Mouse (Mus musculus) layer of hippocampus, adult 2 months (tissue): ENCODE data around the gene Lbp. TPM values are rescaled to one million over a fixed set of nuclear protein-coding genes. Genes with fewer than 3 reads are reported as not detected.
A peak's percentile ranks its signal among the peaks of the same experiment; 100 is the strongest.

ENCODE experiments used
- DNase-seq, 2 experiments: peaks; one replicate each; pipeline ENCODE4 v3.0.0; 2022; ENCODE audit warnings: low spot score in 2 of 2
- H3K27ac ChIP-seq: fragments of 200-600 bp; 2 replicates; pipeline ENCODE4 v1.8.1; 2022
- H3K4me3 ChIP-seq: fragments of 200-600 bp; 2 replicates; pipeline ENCODE4 v1.8.1; 2022; ENCODE audit warnings: mild to moderate bottlenecking
- CTCF ChIP-seq: fragments of 200-600 bp; conservative IDR thresholded peaks from 2 replicates; pipeline ENCODE4 v1.8.1; 2022; ENCODE audit warnings: antibody characterized with exemption, mild to moderate bottlenecking, moderate library complexity
- total RNA-seq, 2 experiments: library from RNA; stranded (reverse); gene quantifications; 2 replicates each; pipeline ENCODE4 v1.2.3; 2021

Gene Lbp
- total RNA-seq, 2 experiments from 2014 or later, result 1.4 to 1.8 TPM

GRCm38 (mm10) chr2:158283136-158283535, 23.2 kb upstream of the Lbp start:
- Histone ChIP-seq H3K4me3 (no peak overlapping the region), H3K27ac (no peak overlapping the region)
- no peak for TF ChIP-seq CTCF
- no peak for DNase-seq

- no peak overlapping the region for H3K4me3 ChIP-seq
- no peak for TF ChIP-seq CTCF
- DNase-seq, result no peak
- no peak overlapping the region for H3K27ac ChIP-seq
These were observed 22.5 kb upstream of the Lbp start for GRCm38 (mm10) chr2:158283771-158284170.

- peak; percentile 91 for TF ChIP-seq CTCF
- Histone ChIP-seq H3K4me3 (no peak overlapping the region), H3K27ac (no peak overlapping the region)
These were observed 21.7 kb upstream of the Lbp start for GRCm38 (mm10) chr2:158284571-158284970.

GRCm38 (mm10) chr2:158285655-158286054, 20.6 kb upstream of the Lbp start:
- peak; percentile 25 to 27 for DNase-seq
- no peak for TF ChIP-seq CTCF
- Histone ChIP-seq H3K4me3 (no peak overlapping the region), H3K27ac (no peak overlapping the region)

More at GRCm38 (mm10) chr2:158284571-158284970, 21.7 kb upstream of the Lbp start:
- DNase-seq, result peak; percentile 13 to 53

- H3K27ac ChIP-seq, result no peak overlapping the region
- no peak for DNase-seq
- H3K4me3 ChIP-seq, result no peak overlapping the region
- no peak for TF ChIP-seq CTCF
These were observed 10.6 kb upstream of the Lbp start for GRCm38 (mm10) chr2:158295700-158296099.

- DNase-seq, result no peak
- TF ChIP-seq CTCF, result no peak
- Histone ChIP-seq H3K4me3 (no peak overlapping the region), H3K27ac (no peak overlapping the region)
These were observed 7.1 kb upstream of the Lbp start for GRCm38 (mm10) chr2:158299203-158299602.

GRCm38 (mm10) chr2:158299731-158300130, 6.6 kb upstream of the Lbp start:
- no peak overlapping the region for H3K27ac ChIP-seq
- no peak for TF ChIP-seq CTCF
- no peak for DNase-seq
- no peak overlapping the region for H3K4me3 ChIP-seq

- TF ChIP-seq CTCF, result no peak
- H3K4me3 ChIP-seq, result no peak overlapping the region
- no peak overlapping the region for H3K27ac ChIP-seq
- DNase-seq, result no peak
These were observed 3.5 kb upstream of the Lbp start for GRCm38 (mm10) chr2:158302807-158303206.

- DNase-seq, result no peak
- H3K4me3 ChIP-seq, result no peak overlapping the region
- no peak for TF ChIP-seq CTCF
- no peak overlapping the region for H3K27ac ChIP-seq
These were observed 380 bp downstream of the Lbp start for GRCm38 (mm10) chr2:158306696-158307049.

- peak; percentile 56 to 61 for DNase-seq
- Histone ChIP-seq H3K27ac (peak overlapping the region; percentile 69), H3K4me3 (no peak overlapping the region)
- peak; percentile 33 for TF ChIP-seq CTCF
These were observed 2.0 kb downstream of the Lbp start for GRCm38 (mm10) chr2:158308276-158308675.

GRCm38 (mm10) chr2:158313089-158313488, 6.8 kb downstream of the Lbp start:
- no peak overlapping the region for H3K4me3 ChIP-seq
- H3K27ac ChIP-seq, result no peak overlapping the region
- DNase-seq, result no peak
- no peak for TF ChIP-seq CTCF

- TF ChIP-seq CTCF, result peak; percentile 60
- no peak overlapping the region for H3K4me3 ChIP-seq
- no peak overlapping the region for H3K27ac ChIP-seq
- DNase-seq, result no peak
These were observed 10.1 kb downstream of the Lbp start for GRCm38 (mm10) chr2:158316371-158316770.

GRCm38 (mm10) chr2:158317026-158317425, 10.7 kb downstream of the Lbp start:
- peak; percentile 85 for TF ChIP-seq CTCF
- Histone ChIP-seq H3K4me3 (no peak overlapping the region), H3K27ac (peak overlapping the region; percentile 59; the same call in 1 of the 2 replicates)
- DNase-seq, result peak; percentile 65 to 76

GRCm38 (mm10) chr2:158321596-158321995, 15.3 kb downstream of the Lbp start:
- DNase-seq, result no peak
- H3K4me3 ChIP-seq, result no peak overlapping the region
- H3K27ac ChIP-seq, result no peak overlapping the region
- TF ChIP-seq CTCF, result no peak

- no peak overlapping the region for H3K4me3 ChIP-seq
- TF ChIP-seq CTCF, result no peak
These were observed 16.6 kb downstream of the Lbp start for GRCm38 (mm10) chr2:158322845-158323244.

More at GRCm38 (mm10) chr2:158322845-158323244, 16.6 kb downstream of the Lbp start:
- DNase-seq, result no peak
- no peak overlapping the region for H3K27ac ChIP-seq
